Mouse (Mus musculus) left cerebral cortex, adult 8-10 months (tissue): ENCODE data around the gene Tmem202. TPM values are rescaled to one million over a fixed set of nuclear protein-coding genes. Genes with fewer than 3 reads are reported as not detected.
A peak's percentile ranks its signal among the peaks of the same experiment; 100 is the strongest.

Experiments
- DNase-seq, 2 experiments: peaks; one replicate each; pipeline ENCODE4 v3.0.0; 2022; ENCODE audit warnings: low spot score in 2 of 2
- total RNA-seq, 4 experiments: library from RNA; stranded (reverse); gene quantifications; 2 replicates each; pipeline ENCODE4 v1.2.4; 2022

Gene Tmem202
- total RNA-seq, 4 experiments from 2014 or later: 2.5 to 4.5 (median 4.0) TPM

DNA sequence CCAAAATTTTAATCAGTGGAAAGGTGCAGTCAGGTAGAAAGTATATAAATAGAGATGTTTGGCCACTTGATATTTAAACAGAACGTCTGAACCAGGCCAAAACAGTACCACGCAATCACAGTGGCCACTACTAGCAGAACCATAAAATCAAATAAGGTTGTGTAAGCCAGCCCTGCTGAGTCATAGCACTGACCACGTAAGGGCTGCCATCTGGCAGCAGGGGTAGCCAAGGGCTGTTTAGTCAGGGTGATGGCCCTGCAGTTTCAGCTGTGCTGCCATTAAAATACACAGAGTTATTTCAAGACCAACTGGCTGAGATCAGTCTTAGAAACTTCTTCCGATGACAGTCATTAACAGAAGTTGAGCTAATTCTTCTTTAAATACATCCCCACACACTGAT is 5.8 kb downstream of the Tmem202 start:
- DNase-seq: no peak

- DNase-seq: no peak
Measured at GRCm38 (mm10) chr9:59533422-59533821, 6.2 kb downstream of the Tmem202 start.

DNA sequence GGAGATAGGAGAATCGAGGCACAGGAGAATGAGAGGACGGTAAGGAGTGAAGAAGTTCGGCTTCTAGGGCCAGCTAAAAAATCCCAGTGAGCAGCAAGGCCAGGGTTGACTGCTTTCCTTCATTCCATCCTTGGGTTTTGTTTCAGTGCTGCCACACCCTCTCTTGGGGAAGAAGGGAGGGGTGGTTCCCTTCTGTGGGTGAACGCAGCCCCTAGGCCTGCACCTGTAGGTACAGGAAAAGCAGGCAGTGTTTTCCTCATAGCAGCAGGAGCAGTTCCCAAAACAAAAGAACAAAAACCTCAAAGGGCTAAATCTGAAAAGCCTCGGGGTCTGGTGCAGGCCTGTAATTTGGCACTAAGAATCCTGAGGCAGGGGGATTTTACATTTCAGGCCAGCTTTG is 8.0 kb downstream of the Tmem202 start:
- no peak for DNase-seq

DNA sequence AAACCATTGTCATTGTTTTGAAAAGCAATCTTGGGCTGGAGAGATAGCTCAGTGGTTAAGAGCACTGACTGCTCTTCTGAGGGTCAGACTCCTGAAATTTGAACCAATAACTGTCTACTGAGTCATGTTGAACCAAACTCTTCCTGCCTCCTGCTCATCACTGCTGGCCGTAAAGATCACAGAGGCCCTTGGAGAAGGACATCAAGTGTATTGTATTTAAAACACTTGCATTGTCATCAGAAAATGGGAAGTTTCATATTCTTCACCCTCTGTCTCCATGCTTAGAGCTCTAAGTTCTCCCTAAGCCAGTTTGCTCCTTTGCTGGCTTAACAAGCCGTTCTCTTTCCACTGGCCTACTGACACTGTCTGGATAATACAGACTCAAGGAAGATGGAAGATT is 11.4 kb downstream of the Tmem202 start:
- DNase-seq: no peak

- DNase-seq: no peak
Measured at GRCm38 (mm10) chr9:59527580-59527979, 12.1 kb downstream of the Tmem202 start.

- DNase-seq: no peak
Measured at GRCm38 (mm10) chr9:59526727-59527126, 12.9 kb downstream of the Tmem202 start.

DNA sequence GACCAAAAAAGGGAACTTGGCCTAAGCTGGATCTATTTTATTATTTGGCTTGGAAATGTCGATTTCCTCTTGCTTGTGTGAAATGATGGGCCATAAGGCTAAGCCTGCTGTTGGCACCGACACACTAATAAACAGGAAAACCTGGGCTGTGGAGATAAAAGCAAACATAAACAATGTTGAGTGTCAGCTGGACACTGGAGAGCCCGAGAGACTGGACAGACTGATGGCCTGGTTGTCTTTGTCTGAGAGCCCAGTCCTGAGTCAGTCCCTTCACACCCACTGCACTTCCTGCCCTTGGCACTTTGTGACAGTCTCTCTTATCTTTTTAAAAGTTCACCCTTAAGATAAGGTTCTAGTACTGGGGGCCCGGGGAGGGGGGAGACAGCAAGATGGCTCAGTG is 16.7 kb downstream of the Tmem202 start:
- no peak for DNase-seq

- no peak for DNase-seq
Measured at GRCm38 (mm10) chr9:59519396-59519795, 20.3 kb downstream of the Tmem202 start.

DNA sequence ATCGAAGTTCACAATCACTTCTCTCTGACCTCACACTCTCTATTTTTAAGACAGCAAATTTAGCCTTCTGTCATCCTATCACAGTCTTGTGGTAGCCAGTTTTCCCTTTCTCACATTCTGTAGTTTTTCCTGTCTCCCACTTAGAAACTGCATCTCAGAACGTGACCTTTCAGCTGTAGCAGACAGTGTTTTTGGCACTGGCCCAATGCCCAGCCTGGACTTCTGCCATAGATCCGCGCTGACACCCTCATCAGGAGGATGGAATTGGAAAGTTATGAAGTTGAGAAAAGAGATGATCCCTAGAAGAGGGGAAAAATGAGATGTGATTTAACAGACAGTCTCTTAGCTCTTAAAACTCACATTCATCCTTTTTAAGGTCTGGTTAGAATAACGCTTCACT is 20.7 kb downstream of the Tmem202 start:
- peak in 1 of 2 experiments; percentile 14 for DNase-seq

- DNase-seq: no peak
Measured at GRCm38 (mm10) chr9:59517127-59517526, 22.5 kb downstream of the Tmem202 start.

DNA sequence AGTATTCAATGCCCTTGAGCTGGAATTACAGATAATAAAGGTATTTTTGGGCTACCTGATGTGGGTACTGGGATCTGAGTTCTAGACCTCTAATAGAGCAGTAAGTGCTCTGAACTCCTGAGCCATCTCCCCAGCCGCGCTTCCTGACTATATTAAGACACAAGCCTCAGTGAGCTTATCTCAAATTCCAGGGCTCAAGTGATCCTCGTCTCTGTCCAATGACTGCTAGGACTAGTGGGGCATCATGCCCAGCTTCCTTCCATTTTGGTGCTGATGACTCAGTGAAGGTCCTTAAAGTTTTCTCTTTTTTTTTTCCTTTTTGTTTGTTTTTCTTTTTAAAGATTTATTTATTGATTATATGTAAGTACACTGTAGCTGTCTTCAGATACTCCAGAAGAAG is 24.6 kb downstream of the Tmem202 start:
- no peak for DNase-seq

DNA sequence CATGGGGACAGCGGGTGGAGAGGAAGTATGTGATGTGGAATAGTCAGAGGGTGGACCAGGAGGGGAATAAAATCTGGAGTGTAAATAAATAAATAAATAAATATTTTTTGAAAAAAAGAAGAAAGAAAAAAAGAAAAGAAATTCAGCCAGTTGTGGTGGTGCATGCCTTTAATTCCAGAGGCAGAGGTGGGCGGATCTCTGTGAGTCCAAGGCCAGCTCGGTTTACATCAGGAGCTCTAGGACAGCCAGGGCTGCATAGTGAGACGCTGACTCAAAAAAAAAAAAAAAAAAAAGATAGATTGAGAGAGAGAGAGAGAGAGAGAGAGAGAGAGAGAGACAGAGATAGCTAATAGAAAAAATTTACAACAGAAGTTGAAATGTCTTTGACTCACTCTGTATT is 27.3 kb downstream of the Tmem202 start:
- DNase-seq: no peak

DNA sequence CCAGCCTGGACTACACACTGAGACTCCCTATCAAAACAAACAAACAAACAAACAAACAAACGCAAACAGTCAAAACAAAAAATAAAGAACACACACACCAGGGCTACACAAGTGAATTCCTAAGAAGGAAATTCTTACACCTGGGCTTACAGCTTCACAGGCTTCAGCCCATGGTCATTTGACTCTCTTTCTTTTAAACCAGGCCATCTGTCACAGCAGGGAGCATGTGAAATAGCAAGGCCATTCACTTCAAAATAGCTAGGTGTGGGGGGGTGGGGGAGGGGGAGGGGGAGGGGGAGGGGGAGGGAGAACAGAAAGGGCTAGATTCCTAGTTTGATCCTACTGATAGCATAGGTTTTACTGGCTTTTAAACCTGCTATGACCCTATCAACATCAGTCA is 31.5 kb downstream of the Tmem202 start:
- no peak for DNase-seq

GRCm38 (mm10) chr9:59487331-59487730 is 52.3 kb downstream of the Tmem202 start:
- DNase-seq: no peak

DNA sequence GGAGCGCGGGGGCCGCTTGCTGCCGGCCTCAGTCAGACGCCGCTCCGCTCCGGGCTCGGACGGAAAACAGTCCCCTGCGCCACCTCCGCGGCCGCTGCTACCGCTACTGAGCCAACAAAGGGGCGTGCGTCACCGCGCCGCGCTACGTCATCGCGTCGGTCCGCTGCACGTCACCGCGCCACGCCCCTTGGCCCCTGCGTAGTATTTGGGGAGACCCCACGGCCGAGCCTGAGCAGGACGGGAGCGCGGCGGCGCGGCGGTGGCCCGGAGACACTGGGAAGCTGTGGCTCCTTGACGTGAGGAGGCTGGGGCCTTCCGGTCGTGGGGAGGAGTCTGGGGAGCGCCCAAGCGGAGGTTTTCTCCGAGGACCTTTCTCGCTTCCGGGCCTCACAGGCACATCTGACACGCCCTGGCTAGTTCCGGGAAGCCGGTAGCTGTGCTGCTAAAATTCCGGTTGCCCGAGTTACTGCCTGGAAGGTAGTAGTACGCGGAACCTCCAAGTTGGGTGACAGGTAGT is 53.0 kb downstream of the Tmem202 start, which contains the start of gene Arih1:
Gene Arih1 (minus strand): TSS at position 70 of the 517 bp plus-strand sequence.
- peak; percentile 97 to 99 for DNase-seq

DNA sequence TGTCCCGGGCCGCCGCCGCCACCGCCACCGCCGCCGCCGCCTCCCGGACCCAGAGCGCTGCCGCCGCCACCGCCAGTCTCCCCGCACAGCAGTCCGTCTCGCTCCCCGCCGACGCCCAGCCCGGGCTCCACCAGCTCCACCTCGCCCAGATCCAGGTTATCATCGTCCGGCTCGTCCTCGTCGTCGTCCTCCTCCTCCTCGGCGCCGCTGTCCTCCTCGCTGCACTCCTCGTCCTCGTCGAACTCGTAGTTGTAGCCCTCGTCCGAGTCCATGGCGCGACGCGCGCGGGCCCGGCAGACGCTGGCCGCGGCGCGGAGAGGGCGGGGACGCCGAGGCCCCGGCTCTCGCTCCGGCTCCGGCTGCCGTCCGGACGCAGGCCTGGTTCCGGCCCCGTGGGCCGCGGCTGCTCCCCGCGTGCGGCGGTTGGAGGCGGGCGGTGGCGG is 53.5 kb downstream of the Tmem202 start:
- no peak for DNase-seq

- peak; percentile 36 to 44 for DNase-seq
Measured at GRCm38 (mm10) chr9:59485511-59486075, 54.1 kb downstream of the Tmem202 start.

- no peak for DNase-seq
Measured at GRCm38 (mm10) chr9:59484760-59485159, 54.9 kb downstream of the Tmem202 start.

GRCm38 (mm10) chr9:59482419-59482818 is 57.2 kb downstream of the Tmem202 start:
- no peak for DNase-seq

GRCm38 (mm10) chr9:59476617-59477016 is 63.0 kb downstream of the Tmem202 start:
- DNase-seq: no peak

GRCm38 (mm10) chr9:59474838-59475237 is 64.8 kb downstream of the Tmem202 start:
- DNase-seq: no peak

DNA sequence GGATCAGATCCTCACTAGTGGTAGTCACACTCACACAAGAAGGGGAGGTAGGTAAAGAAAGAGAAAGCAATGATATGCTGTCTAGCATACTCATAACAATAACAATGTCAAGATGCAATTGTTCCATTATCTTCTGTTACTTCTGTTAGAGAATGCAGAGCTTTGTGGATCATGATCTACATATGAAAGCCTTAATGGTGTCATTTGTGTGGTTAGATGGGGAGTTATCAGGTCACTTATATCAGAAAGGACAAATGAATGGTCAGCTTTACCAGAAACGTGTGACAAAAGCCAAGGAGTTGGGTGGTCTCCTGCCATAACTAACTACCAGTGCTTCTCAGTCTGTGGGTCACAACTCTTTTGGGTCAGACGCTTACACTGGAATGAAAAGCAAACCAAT is 66.5 kb downstream of the Tmem202 start:
- DNase-seq: no peak

- no peak for DNase-seq
Measured at GRCm38 (mm10) chr9:59469446-59469845, 70.2 kb downstream of the Tmem202 start.
